Mouse (Mus musculus): ENCODE results near the gene Runx2. TPM values are rescaled to one million over a fixed set of nuclear protein-coding genes. Genes with fewer than 3 reads are reported as not detected.

Gene Runx2
- total RNA-seq, 2 experiments from 2014 or later: 6.1 to 6.6 TPM

- intact Hi-C loops (cut with DNase I): no loop called here
- peak in 1 of 2 experiments; percentile 75 for DNase-seq (ENCODE audit: low spot score in 2 of 2)
Observed at GRCm38 (mm10) chr17:44637181-44637880, 177.3 kb downstream of the Runx2 start.

- no peak for DNase-seq (ENCODE audit: low spot score in 2 of 2)
- intact Hi-C loops (cut with DNase I): no loop called here
Observed at GRCm38 (mm10) chr17:44634486-44634885, 180.1 kb downstream of the Runx2 start.

- intact Hi-C loops (cut with DNase I): no loop called here
- DNase-seq (ENCODE audit: low spot score in 2 of 2): no peak
Observed at GRCm38 (mm10) chr17:44633607-44634415, 180.8 kb downstream of the Runx2 start.

GRCm38 (mm10) chr17:44632941-44633340 lies 181.7 kb downstream of the Runx2 start:
- intact Hi-C loops (cut with DNase I): no loop called here
- DNase-seq (ENCODE audit: low spot score in 2 of 2): no peak

GRCm38 (mm10) chr17:44632292-44632691 lies 182.3 kb downstream of the Runx2 start:
- no peak for DNase-seq (ENCODE audit: low spot score in 2 of 2)
- intact Hi-C loops (cut with DNase I): no loop called here

- no peak for DNase-seq (ENCODE audit: low spot score in 2 of 2)
- intact Hi-C loops (cut with DNase I): no loop called here
Observed at GRCm38 (mm10) chr17:44631577-44631976, 183.0 kb downstream of the Runx2 start.

GRCm38 (mm10) chr17:44627317-44627716 lies 187.3 kb downstream of the Runx2 start:
- intact Hi-C loops (cut with DNase I): no loop called here
- no peak for DNase-seq (ENCODE audit: low spot score in 2 of 2)

GRCm38 (mm10) chr17:44623707-44624106 lies 190.9 kb downstream of the Runx2 start:
- DNase-seq (ENCODE audit: low spot score in 2 of 2): no peak
- intact Hi-C loops (cut with DNase I): no loop called here

GRCm38 (mm10) chr17:44623271-44623670 lies 191.3 kb downstream of the Runx2 start:
- intact Hi-C loops (cut with DNase I): no loop called here
- no peak for DNase-seq (ENCODE audit: low spot score in 2 of 2)

- DNase-seq (ENCODE audit: low spot score in 2 of 2): no peak
- intact Hi-C loops (cut with DNase I): no loop called here
Observed at GRCm38 (mm10) chr17:44620456-44620855, 194.1 kb downstream of the Runx2 start.

- intact Hi-C loops (cut with DNase I): loop anchor here (10.0 kb wide), 1 partner anchor 134 kb away; no protein-coding TSS in a partner anchor
- peak in 1 of 2 experiments; percentile 42 for DNase-seq (ENCODE audit: low spot score in 2 of 2)
Observed at GRCm38 (mm10) chr17:44618691-44619090, 195.9 kb downstream of the Runx2 start.

GRCm38 (mm10) chr17:44618175-44618574 lies 196.4 kb downstream of the Runx2 start:
- intact Hi-C loops (cut with DNase I): loop anchor here (10.0 kb wide), 1 partner anchor 133 kb away; no protein-coding TSS in a partner anchor
- DNase-seq (ENCODE audit: low spot score in 2 of 2): peak; percentile 74 to 78

GRCm38 (mm10) chr17:44617741-44618140 lies 196.9 kb downstream of the Runx2 start:
- intact Hi-C loops (cut with DNase I): loop anchor here (10.0 kb wide), 1 partner anchor 133 kb away; no protein-coding TSS in a partner anchor
- DNase-seq (ENCODE audit: low spot score in 2 of 2): no peak

- peak; percentile 58 to 68 for DNase-seq (ENCODE audit: low spot score in 2 of 2)
- intact Hi-C loops (cut with DNase I): loop anchor here (10.0 kb wide), 1 partner anchor 129 kb away; no protein-coding TSS in a partner anchor
Observed at GRCm38 (mm10) chr17:44613716-44614715, 200.6 kb downstream of the Runx2 start.

- intact Hi-C loops (cut with DNase I): loop anchor here (10.0 kb wide), 1 partner anchor 128 kb away; no protein-coding TSS in a partner anchor
- DNase-seq (ENCODE audit: low spot score in 2 of 2): no peak
Observed at GRCm38 (mm10) chr17:44612641-44613040, 202.0 kb downstream of the Runx2 start.

- DNase-seq (ENCODE audit: low spot score in 2 of 2): no peak
- intact Hi-C loops (cut with DNase I): loop anchor here (10.0 kb wide), 1 partner anchor 127 kb away; no protein-coding TSS in a partner anchor
Observed at GRCm38 (mm10) chr17:44612002-44612401, 202.6 kb downstream of the Runx2 start.

GRCm38 (mm10) chr17:44611543-44611942 lies 203.1 kb downstream of the Runx2 start:
- intact Hi-C loops (cut with DNase I): loop anchor here (10.0 kb wide), 1 partner anchor 127 kb away; no protein-coding TSS in a partner anchor
- no peak for DNase-seq (ENCODE audit: low spot score in 2 of 2)

- DNase-seq (ENCODE audit: low spot score in 2 of 2): no peak
- intact Hi-C loops (cut with DNase I): loop anchor here (10.0 kb wide), 1 partner anchor 126 kb away; no protein-coding TSS in a partner anchor
Observed at GRCm38 (mm10) chr17:44610828-44611227, 203.8 kb downstream of the Runx2 start.
